Mouse (Mus musculus): ENCODE measurements around the gene Itch.
A peak's percentile ranks its signal among the peaks of the same experiment; 100 is the strongest.
"Not testable (repeated sequence)": the region's sequence is repeated elsewhere in the genome, so short reads cannot be mapped to it uniquely, and the experiment has no call there.

Gene Itch

GRCm38 (mm10) chr2:155149296-155149695, 16.0 kb downstream of the Itch start:
- DNase-seq = not testable (repeated sequence)

GRCm38 (mm10) chr2:155207419-155207818, 74.1 kb downstream of the Itch start:
- no peak for DNase-seq

- DNase-seq = no peak
Measured at GRCm38 (mm10) chr2:155223145-155223544, 89.8 kb downstream of the Itch start.

GRCm38 (mm10) chr2:155224721-155225120, 91.4 kb downstream of the Itch start:
- DNase-seq = no peak

GRCm38 (mm10) chr2:155235746-155236361, 102.5 kb downstream of the Itch start:
- no peak for DNase-seq

GRCm38 (mm10) chr2:155236362-155236992, 103.2 kb downstream of the Itch start, which contains the start of gene Dynlrb1:
TSS of gene Dynlrb1 (plus strand) at chr2:155236533.
- DNase-seq = peak; percentile 98

GRCm38 (mm10) chr2:155237276-155237675, 104.0 kb downstream of the Itch start:
- no peak for DNase-seq

- peak; percentile 33 for DNase-seq
Measured at GRCm38 (mm10) chr2:155240915-155241314, 107.6 kb downstream of the Itch start.

GRCm38 (mm10) chr2:155242296-155242855, 109.1 kb downstream of the Itch start:
- DNase-seq = no peak

- no peak for DNase-seq
Measured at GRCm38 (mm10) chr2:155246231-155246630, 112.9 kb downstream of the Itch start.

- no peak for DNase-seq
Measured at GRCm38 (mm10) chr2:155248206-155248605, 114.9 kb downstream of the Itch start.

GRCm38 (mm10) chr2:155248718-155249117, 115.4 kb downstream of the Itch start:
- no peak for DNase-seq

GRCm38 (mm10) chr2:155249588-155249987, 116.3 kb downstream of the Itch start:
- DNase-seq = no peak

GRCm38 (mm10) chr2:155265526-155265925, 132.2 kb downstream of the Itch start:
- no peak for DNase-seq

GRCm38 (mm10) chr2:155266896-155267295, 133.6 kb downstream of the Itch start:
- DNase-seq = peak; percentile 62

GRCm38 (mm10) chr2:155271957-155272356, 138.6 kb downstream of the Itch start:
- DNase-seq = no peak

- DNase-seq = no peak
Measured at GRCm38 (mm10) chr2:155272396-155273170, 139.3 kb downstream of the Itch start.

- DNase-seq = no peak
Measured at GRCm38 (mm10) chr2:155273603-155274002, 140.3 kb downstream of the Itch start.

- peak; percentile 95 for DNase-seq
Measured at GRCm38 (mm10) chr2:155276195-155276594, 142.9 kb downstream of the Itch start, which contains the start of gene Map1lc3a. TSS of gene Map1lc3a (plus strand) at chr2:155276297.
